Mouse (Mus musculus) C2C12 (cell line): Measurements from ENCODE around the gene Rnd1.

Experiments used
- CEBPB ChIP-seq: IDR thresholded peaks from one replicate; pipeline ENCODE4 v1.6.1; 2011; ENCODE audit warnings: low read depth, mild to moderate bottlenecking, control low read depth, moderate library complexity
- CTCF ChIP-seq: IDR thresholded peaks from one replicate; pipeline ENCODE4 v1.5.1; 2011; ENCODE audit not compliant: control insufficient read depth, insufficient read depth, insufficient read length
- USF1 ChIP-seq: IDR thresholded peaks from one replicate; pipeline ENCODE4 v1.6.1; 2011; ENCODE audit warnings: low read depth, mild to moderate bottlenecking, control low read depth, moderate library complexity

DNA sequence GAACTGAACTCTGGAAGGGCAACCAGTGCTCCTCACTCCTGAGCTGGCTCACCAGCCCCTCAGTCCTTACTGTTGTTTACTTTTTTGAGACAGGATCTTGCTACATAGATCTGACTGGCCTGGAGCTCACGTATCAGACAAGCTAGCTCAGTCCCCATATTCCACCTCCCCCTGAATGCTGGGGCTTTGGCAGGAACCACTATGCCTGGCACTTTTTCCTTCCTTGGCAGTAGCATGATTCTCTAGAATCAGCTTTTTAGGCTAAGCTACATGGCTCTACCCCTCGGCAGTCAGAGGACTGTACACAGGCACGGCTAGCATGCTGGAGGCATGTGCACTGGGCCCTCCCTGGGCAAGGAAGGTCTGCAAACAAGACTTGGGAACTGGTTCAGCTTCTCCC lies 29.2 kb downstream of the Rnd1 start:
- no peak for TF ChIP-seq CTCF
- TF ChIP-seq USF1, result no peak
- no peak for TF ChIP-seq CEBPB
